Mouse (Mus musculus) megakaryocyte, embryonic 14.5 days (primary cell): ENCODE measurements at regions not wholly inside any gene's neighbourhood (a gene's known extent, or its start where the extent isn't known, plus 50 kb on each side); places are given as distances from the start of the nearest gene placed in this dataset.

Experiments used
- FLI1 ChIP-seq: IDR thresholded peaks from 2 replicates; pipeline ENCODE4 v1.6.1; 2012; ENCODE audit warnings: low read length, inconsistent platforms, mixed read lengths
- GATA1 ChIP-seq: IDR thresholded peaks from 3 replicates; pipeline ENCODE4 v1.6.1; 2012; ENCODE audit warnings: mixed read lengths, low read length, inconsistent platforms, borderline replicate concordance

- TF ChIP-seq GATA1 = no peak
- no peak for TF ChIP-seq FLI1
Measured at GRCm38 (mm10) chr10:67693586-67693985, 144.8 kb upstream of the Ado start.
